Mouse (Mus musculus) adrenal gland, adult 18-20 months (tissue): ENCODE data around the gene Fpr-rs4. TPM values are rescaled to one million over a fixed set of nuclear protein-coding genes. Genes with fewer than 3 reads are reported as not detected.
"Not testable (repeated sequence)": the region's sequence is repeated elsewhere in the genome, so short reads cannot be mapped to it uniquely, and the experiment has no call there.

Source experiments
- DNase-seq, 2 experiments: peaks; one replicate each; pipeline ENCODE4 v3.0.0; 2021 to 2022; ENCODE audit warnings: low spot score in 2 of 2
- long read RNA-seq, 2 experiments: library from polyadenylated mRNA; stranded (forward); transcript quantifications; one replicate each; pipeline ENCODE4 v2.0.0; 2021
- total RNA-seq, 2 experiments: library from RNA; stranded (reverse); gene quantifications; 1 replicate in 1 of 2; 2 replicates in 1 of 2; pipeline ENCODE4 v1.2.3; 2021

Gene Fpr-rs4
- total RNA-seq = not detected
- long read RNA-seq, experiment 1 = 0 reads
- long read RNA-seq, experiment 2 = 0 reads

DNA sequence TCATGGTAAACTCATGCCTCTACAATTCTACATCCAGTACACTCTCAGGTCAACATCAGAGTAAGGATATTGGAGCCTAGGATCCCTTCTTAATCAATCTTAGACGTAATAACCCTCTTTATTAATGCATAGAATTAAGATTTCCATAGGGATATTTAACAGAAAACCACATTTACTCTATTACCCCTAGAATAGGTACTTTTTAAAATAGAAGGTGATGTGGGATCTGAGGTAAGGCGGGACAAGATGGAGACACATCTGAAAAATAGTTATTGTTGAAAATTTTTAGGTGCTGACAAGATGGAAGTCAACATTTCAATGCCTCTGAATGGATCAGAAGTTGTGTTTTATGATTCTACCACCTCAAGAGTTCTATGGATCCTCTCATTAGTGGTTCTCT lies at the start of gene Fpr-rs4:
TSS of gene Fpr-rs4 (plus strand) at position 301 of the 400 bp plus-strand sequence.
- no peak for DNase-seq

DNA sequence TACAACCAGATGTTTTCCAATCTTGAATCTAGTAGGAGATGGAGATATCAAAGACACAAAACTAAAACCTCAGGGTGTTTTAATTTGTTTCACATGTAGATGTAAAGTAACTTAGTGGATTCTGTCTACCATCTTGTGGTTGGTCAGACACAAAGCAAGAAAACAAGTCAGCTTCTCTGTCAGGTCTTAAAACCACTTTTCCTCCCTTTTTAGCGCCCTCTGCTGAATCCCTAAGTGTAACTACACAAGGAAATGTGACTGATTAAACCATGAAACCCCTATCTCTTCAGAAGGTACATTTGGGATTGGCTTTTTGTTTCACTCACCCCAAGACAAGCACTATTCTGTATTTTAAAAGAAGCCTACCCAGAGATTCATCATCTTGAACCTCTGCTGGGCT lies 48.1 kb upstream of the Fpr-rs4 start:
- DNase-seq = no peak

DNA sequence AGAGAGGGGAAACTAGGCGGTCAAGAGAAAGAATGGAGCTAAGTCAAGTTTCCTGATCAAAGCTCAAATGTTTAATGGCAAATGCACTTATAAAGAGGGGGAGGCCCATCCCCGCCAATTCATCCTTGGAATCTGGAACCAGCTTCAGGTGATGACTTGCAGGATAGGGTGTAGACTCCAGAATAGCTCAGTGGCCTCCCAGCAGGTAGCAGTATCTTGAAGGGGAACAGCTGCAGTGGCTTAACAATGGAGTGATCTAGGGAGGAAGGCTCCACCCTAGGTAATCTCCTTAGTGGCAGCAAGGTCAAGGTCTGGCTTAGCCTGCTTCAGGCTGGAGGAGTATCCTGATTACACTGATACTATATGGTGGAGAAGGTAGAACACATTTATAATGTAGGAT lies 40.3 kb upstream of the Fpr-rs4 start:
- DNase-seq = not testable (repeated sequence)

DNA sequence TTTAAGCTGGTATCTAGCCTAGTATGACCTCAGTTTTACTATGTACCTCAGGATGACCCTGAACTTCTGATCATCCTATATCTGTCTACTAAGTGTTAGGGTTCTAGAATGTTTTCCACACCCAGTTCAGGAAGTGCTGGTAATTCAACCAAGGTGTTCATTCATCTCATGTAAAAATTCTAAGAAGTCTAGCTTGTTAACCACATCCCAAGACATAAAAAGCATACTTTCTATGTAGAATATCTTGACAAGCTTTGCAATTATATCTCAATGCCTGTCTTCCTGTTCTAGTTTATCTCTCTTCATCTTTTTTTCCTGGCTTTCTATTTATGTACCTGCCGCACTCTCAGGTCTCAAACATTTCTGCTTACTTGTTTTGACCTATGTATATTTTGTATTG lies 16.8 kb upstream of the Fpr-rs4 start:
- no peak for DNase-seq

DNA sequence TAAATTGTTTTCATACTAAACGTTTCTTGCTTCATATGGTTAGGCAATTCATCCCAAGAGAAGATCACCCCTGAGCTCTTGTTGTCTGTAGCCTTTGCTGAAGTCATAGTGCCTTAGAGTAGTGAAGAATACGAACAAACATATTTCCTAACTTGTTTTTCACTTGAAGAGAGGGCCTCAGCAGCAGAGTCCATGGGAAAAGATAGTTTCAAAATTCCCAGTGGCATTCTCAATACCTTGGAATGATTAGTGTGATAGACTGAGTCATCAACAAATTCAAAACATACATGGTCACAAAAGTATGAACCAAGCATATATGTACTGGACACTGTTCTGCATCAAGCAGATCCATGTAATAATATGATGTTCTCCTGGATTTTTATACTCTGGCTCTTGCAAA lies 27.6 kb downstream of the Fpr-rs4 start, which contains the start of gene Vmn2r124:
TSS of gene Vmn2r124 (plus strand) at position 301 of the 400 bp plus-strand sequence.
- no peak for DNase-seq

Other genes with a start within 250 kb of the Fpr-rs4 start
- 10 to 100 TPM; 50.0 to 52.8 TPM for gene Spaca6, start 194.6 kb upstream of the Fpr-rs4 start, total RNA-seq
- gene Has1, start 166.5 kb upstream of the Fpr-rs4 start, total RNA-seq = under 1 TPM in 1 of 2 experiments, not detected in 1; 0.13 TPM
- gene Fpr1, start 137.8 kb upstream of the Fpr-rs4 start, total RNA-seq = not detected
- gene Fpr2, start 133.9 kb upstream of the Fpr-rs4 start, total RNA-seq = not detected
- not detected for gene Fpr3, start 133.9 kb upstream of the Fpr-rs4 start, total RNA-seq
- not detected for gene Vmn2r124, start 27.7 kb downstream of the Fpr-rs4 start, total RNA-seq
- gene Vmn2r91, start 63.3 kb downstream of the Fpr-rs4 start, total RNA-seq = not detected
- gene Vmn2r92, start 130.2 kb downstream of the Fpr-rs4 start, total RNA-seq = not detected